Mouse (Mus musculus): ENCODE results near the gene Prmt2.

DNA sequence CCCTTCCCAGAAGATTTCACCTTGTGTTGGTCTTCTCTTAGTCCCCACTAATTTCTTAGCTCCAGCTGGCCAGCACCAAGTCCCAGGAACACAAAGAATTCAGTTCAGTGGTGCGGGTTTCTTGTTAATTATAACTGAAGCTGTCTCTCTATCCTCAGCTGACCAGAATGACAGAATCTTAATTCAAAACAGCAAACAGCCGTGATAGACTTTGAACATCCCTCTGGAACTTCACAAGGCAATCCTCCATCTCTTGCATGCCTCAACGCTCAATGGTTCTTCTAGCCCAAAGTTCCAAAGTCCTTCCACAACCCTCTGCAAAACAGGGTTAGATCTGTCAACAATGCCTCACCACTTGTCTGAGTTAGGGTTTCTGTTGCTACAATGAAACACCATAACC is 36.2 kb downstream of the Prmt2 start:
- no peak for TF ChIP-seq CTCF (IDR thresholded peaks at IDR 0.05; ENCODE audit: borderline replicate concordance, extremely low read depth, insufficient read depth, insufficient read length)
- TF ChIP-seq POLR2A (IDR thresholded peaks at IDR 0.05; ENCODE audit: borderline replicate concordance, extremely low read depth, insufficient read depth, insufficient read length, poor library complexity, severe bottlenecking), result no peak

Measured in brain, embryonic 14.5 days (tissue).